Mouse (Mus musculus): Measurements from ENCODE around the gene Apobec2. TPM values are rescaled to one million over a fixed set of nuclear protein-coding genes. Genes with fewer than 3 reads are reported as not detected.

Apobec2 gene
- 0.41 TPM for polyA plus RNA-seq (2017; shearing (Covaris generic))

GRCm38 (mm10) chr17:48432158-48432980 lies at the start of gene Apobec2:
Gene Apobec2 (minus strand): TSS chr17:48432930.

GRCm38 (mm10) chr17:48454688-48455087 lies 22.0 kb upstream of the Apobec2 start, which contains the start of gene Unc5cl:
Gene Unc5cl (plus strand): TSS chr17:48454901.

GRCm38 (mm10) chr17:48451353-48451675 lies 18.6 kb upstream of the Apobec2 start, which contains the start of gene Tspo2:
Gene Tspo2 (minus strand): TSS chr17:48451522.

DNA sequence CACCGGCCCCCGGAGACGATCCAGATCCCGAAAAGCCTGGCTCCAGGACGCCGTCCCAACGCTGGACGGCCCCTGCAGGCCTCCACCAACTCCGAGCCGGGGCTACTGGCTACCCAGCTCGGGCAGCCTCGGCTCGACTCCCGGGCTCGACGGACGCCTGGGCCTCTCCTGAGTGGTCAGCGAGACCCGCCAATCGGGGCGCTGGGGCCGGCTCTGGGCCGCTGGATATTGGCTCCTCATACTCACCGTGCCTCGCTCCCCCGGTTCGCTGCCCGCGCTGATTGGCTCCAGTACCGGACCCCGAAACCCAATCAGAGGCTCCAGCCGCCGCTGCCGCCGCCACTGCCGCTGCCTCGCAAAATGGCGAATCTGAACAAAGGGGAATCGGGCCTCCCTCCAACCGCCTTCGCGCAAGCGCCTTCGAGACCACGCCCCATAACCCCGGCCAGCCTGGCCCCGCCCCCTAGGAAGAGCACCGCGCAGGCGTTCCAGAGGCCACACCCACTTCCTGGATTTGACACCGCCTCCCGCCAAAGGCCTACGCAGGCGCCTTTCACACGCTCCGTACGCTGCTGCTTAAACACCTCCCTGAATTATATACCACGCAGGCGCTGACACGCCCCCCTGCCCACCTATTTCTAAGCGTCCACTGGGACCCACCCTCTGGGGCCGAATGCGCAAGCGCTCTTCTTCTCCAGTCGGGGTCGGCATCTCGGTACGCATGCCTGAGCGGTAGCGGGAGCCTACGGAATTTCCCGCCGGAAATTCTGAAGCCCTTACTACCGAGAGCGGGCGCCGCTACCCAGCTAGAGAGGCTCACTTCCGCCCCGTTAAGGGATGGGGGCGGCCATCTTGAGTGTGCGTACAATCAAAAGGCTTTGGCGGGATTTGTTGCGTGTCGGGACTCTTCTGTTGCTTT lies 23.1 kb downstream of the Apobec2 start, which contains the start of the genes Nfya and Oard1:
Gene Nfya (minus strand): TSS at position 527 of the 919 bp plus-strand sequence.
Gene Oard1 (plus strand): TSS at position 635 of the 919 bp plus-strand sequence.

Other genes starting within 250 kb of the Apobec2 start
- not detected for gene Trem1, start 200.2 kb downstream of the Apobec2 start, polyA plus RNA-seq (2017; shearing (Covaris generic))
- gene Trem3, start 185.2 kb downstream of the Apobec2 start, polyA plus RNA-seq (2017; shearing (Covaris generic)) = not detected
- gene Treml4, start 168.6 kb downstream of the Apobec2 start, polyA plus RNA-seq (2017; shearing (Covaris generic)) = not detected
- 15.5 TPM for gene Treml2, start 133.4 kb downstream of the Apobec2 start, polyA plus RNA-seq (2017; shearing (Covaris generic))
- 4.5 TPM for gene B430306N03Rik, start 116.8 kb downstream of the Apobec2 start, polyA plus RNA-seq (2017; shearing (Covaris generic))
- gene Trem2, start 86.5 kb downstream of the Apobec2 start, polyA plus RNA-seq (2017; shearing (Covaris generic)) = not detected
- not detected for gene Treml1, start 73.0 kb downstream of the Apobec2 start, polyA plus RNA-seq (2017; shearing (Covaris generic))
- gene Nfya, start 23.0 kb downstream of the Apobec2 start, polyA plus RNA-seq (2017; shearing (Covaris generic)) = 7.6 TPM
- gene Oard1, start 22.9 kb downstream of the Apobec2 start, polyA plus RNA-seq (2017; shearing (Covaris generic)) = 54.8 TPM
- gene Tspo2, start 18.6 kb upstream of the Apobec2 start, polyA plus RNA-seq (2017; shearing (Covaris generic)) = not detected
- gene Unc5cl, start 22.0 kb upstream of the Apobec2 start, polyA plus RNA-seq (2017; shearing (Covaris generic)) = 13.9 TPM